Mouse (Mus musculus) hindbrain, embryonic 13.5 days (tissue): Measurements from ENCODE around the gene Nhsl1. TPM values are rescaled to one million over a fixed set of nuclear protein-coding genes. Genes with fewer than 3 reads are reported as not detected.

Experiments
- ATAC-seq: fragments of 200-750 bp; cut with Nextera tagmentation; 2 replicates; pipeline ENCODE4 v1.8.0; 2017; ENCODE audit warnings: moderate TSS enrichment; ENCODE audit not compliant: low FRiP score
- H3K27ac ChIP-seq: fragments of 300-500 bp; sonication (generic); 2 replicates; pipeline ENCODE4 v1.5.1; 2015; ENCODE audit warnings: inconsistent platforms, mild to moderate bottlenecking, moderate library complexity
- H3K27me3 ChIP-seq: fragments of 300-500 bp; sonication (generic); 2 replicates; pipeline ENCODE4 v1.6.1; 2015; ENCODE audit warnings: mild to moderate bottlenecking, inconsistent platforms
- H3K36me3 ChIP-seq: fragments of 300-500 bp; sonication (generic); 2 replicates; pipeline ENCODE4 v1.6.1; 2015; ENCODE audit warnings: mild to moderate bottlenecking, inconsistent platforms
- H3K4me1 ChIP-seq: fragments of 300-500 bp; sonication (generic); replicated peaks from 2 replicates; pipeline ENCODE4 v1.6.1; 2015; ENCODE audit warnings: inconsistent platforms
- H3K4me2 ChIP-seq: fragments of 300-500 bp; sonication (generic); 2 replicates; pipeline ENCODE4 v1.6.1; 2015; ENCODE audit warnings: inconsistent platforms, mild to moderate bottlenecking, moderate library complexity
- H3K4me3 ChIP-seq: fragments of 300-500 bp; sonication (generic); 2 replicates; pipeline ENCODE4 v1.5.1; 2015; ENCODE audit warnings: mild to moderate bottlenecking, inconsistent platforms
- H3K9ac ChIP-seq: fragments of 300-500 bp; sonication (generic); 2 replicates; pipeline ENCODE4 v1.6.1; 2015; ENCODE audit warnings: mild to moderate bottlenecking, inconsistent platforms
- H3K9me3 ChIP-seq: fragments of 300-500 bp; sonication (generic); 2 replicates; pipeline ENCODE4 v1.6.1; 2016; ENCODE audit warnings: inconsistent platforms
- WGBS: fragments of 180-500 bp; shearing (Covaris S2); methylation state at CpG from one replicate; pipeline ENCODE4 v1.1.7; 2015; 5-methylcytosine and 5-hydroxymethylcytosine counted together
- polyA plus RNA-seq: library from polyadenylated mRNA; unstranded; fragments of >200 nt; fragmentation: Nextera tagmentation; extraction: Ambion mirVana; gene quantifications from 2 replicates; pipeline ENCODE4 v1.2.1, GENCODE M21; 2015

Nhsl1 gene
- polyA plus RNA-seq, 1 experiment from 2014 or later = 20.7 TPM

GRCm38 (mm10) chr10:18507869-18508473, 189.2 kb downstream of the Nhsl1 start:
- WGBS = 52% methylated on average over 2 of the region's 2 CpGs
- Histone ChIP-seq H3K4me1 (peaks cover 33% of the 10 kb centered on the region), H3K36me3 (peaks cover 22% of the 10 kb centered on the region), H3K27me3 (no peaks in the 10 kb centered on the region), H3K27ac (peak overlapping the region; percentile 71), H3K4me2 (no peak overlapping the region), H3K9ac (no peak overlapping the region), H3K9me3 (no peaks in the 10 kb centered on the region), H3K4me3 (no peak overlapping the region)
- ATAC-seq = no peak

- Histone ChIP-seq H3K4me1 (peaks cover 33% of the 10 kb centered on the region), H3K36me3 (peaks cover 22% of the 10 kb centered on the region), H3K9me3 (no peaks in the 10 kb centered on the region), H3K9ac (no peak overlapping the region), H3K27me3 (no peaks in the 10 kb centered on the region), H3K4me3 (no peak overlapping the region), H3K4me2 (no peak overlapping the region), H3K27ac (peak overlapping the region; percentile 71)
- 91% methylated on average over 1 of the region's 1 CpGs for WGBS
- ATAC-seq = peak; percentile 34
Measured at GRCm38 (mm10) chr10:18508586-18508985, 189.8 kb downstream of the Nhsl1 start.

GRCm38 (mm10) chr10:18510663-18511062, 191.9 kb downstream of the Nhsl1 start:
- peaks cover 32% of the 10 kb centered on the region for H3K4me1 ChIP-seq
- H3K27ac ChIP-seq = no peak overlapping the region
- 90% methylated on average over 3 of the region's 3 CpGs for WGBS
- no peaks in the 10 kb centered on the region for H3K9me3 ChIP-seq
- H3K27me3 ChIP-seq = no peaks in the 10 kb centered on the region
- H3K36me3 ChIP-seq = peaks cover 17% of the 10 kb centered on the region
- H3K9ac ChIP-seq = no peak overlapping the region
- no peak overlapping the region for H3K4me2 ChIP-seq
- ATAC-seq = no peak
- no peak overlapping the region for H3K4me3 ChIP-seq

GRCm38 (mm10) chr10:18511496-18511895, 192.7 kb downstream of the Nhsl1 start:
- peaks cover 16% of the 10 kb centered on the region for H3K36me3 ChIP-seq
- 91% methylated on average over 11 of the region's 11 CpGs for WGBS
- no peaks in the 10 kb centered on the region for H3K27me3 ChIP-seq
- no peak overlapping the region for H3K27ac ChIP-seq
- no peak overlapping the region for H3K9ac ChIP-seq
- peaks cover 32% of the 10 kb centered on the region for H3K4me1 ChIP-seq
- no peaks in the 10 kb centered on the region for H3K9me3 ChIP-seq
- H3K4me3 ChIP-seq = no peak overlapping the region
- ATAC-seq = no peak
- H3K4me2 ChIP-seq = no peak overlapping the region

GRCm38 (mm10) chr10:18522556-18522955, 203.8 kb downstream of the Nhsl1 start:
- peaks cover 31% of the 10 kb centered on the region for H3K4me1 ChIP-seq
- 0 out of 2 replicates have a peak overlapping the region, but pooled peaks have one; percentile 13 for H3K27ac ChIP-seq
- H3K36me3 ChIP-seq = peaks cover 30% of the 10 kb centered on the region
- 49% methylated on average over 2 of the region's 2 CpGs for WGBS
- H3K4me2 ChIP-seq = no peak overlapping the region
- H3K4me3 ChIP-seq = no peak overlapping the region
- H3K27me3 ChIP-seq = no peaks in the 10 kb centered on the region
- no peak overlapping the region for H3K9ac ChIP-seq
- H3K9me3 ChIP-seq = no peaks in the 10 kb centered on the region
- ATAC-seq = no peak

- Histone ChIP-seq H3K9ac (no peak overlapping the region), H3K4me1 (peaks cover 33% of the 10 kb centered on the region), H3K4me2 (no peak overlapping the region), H3K27me3 (no peaks in the 10 kb centered on the region), H3K36me3 (peaks cover 30% of the 10 kb centered on the region), H3K9me3 (no peaks in the 10 kb centered on the region), H3K27ac (peak overlapping the region; percentile 71), H3K4me3 (no peak overlapping the region)
- no peak for ATAC-seq
- 71% methylated on average over 15 of the region's 15 CpGs for WGBS
Measured at GRCm38 (mm10) chr10:18525311-18525710, 206.5 kb downstream of the Nhsl1 start.

- no peaks in the 10 kb centered on the region for H3K27me3 ChIP-seq
- H3K36me3 ChIP-seq = peaks cover 30% of the 10 kb centered on the region
- ATAC-seq = 0 out of 2 replicates have a peak, but pooled peaks have one; percentile 25
- peaks cover 33% of the 10 kb centered on the region for H3K4me1 ChIP-seq
- H3K4me2 ChIP-seq = no peak overlapping the region
- H3K4me3 ChIP-seq = no peak overlapping the region
- 56% methylated on average over 9 of the region's 9 CpGs for WGBS
- H3K27ac ChIP-seq = peak overlapping the region; percentile 71
- no peaks in the 10 kb centered on the region for H3K9me3 ChIP-seq
- H3K9ac ChIP-seq = no peak overlapping the region
Measured at GRCm38 (mm10) chr10:18525726-18526125, 206.9 kb downstream of the Nhsl1 start.

GRCm38 (mm10) chr10:18526184-18526850, 207.5 kb downstream of the Nhsl1 start:
- Histone ChIP-seq H3K36me3 (peaks cover 33% of the 10 kb centered on the region), H3K9ac (no peak overlapping the region; the same call in 1 of the 2 replicates), H3K27me3 (no peaks in the 10 kb centered on the region)

GRCm38 (mm10) chr10:18526851-18527675, 208.3 kb downstream of the Nhsl1 start:
- Histone ChIP-seq H3K9me3 (no peaks in the 10 kb centered on the region), H3K4me2 (no peak overlapping the region), H3K4me1 (peaks cover 33% of the 10 kb centered on the region), H3K9ac (no peak overlapping the region), H3K36me3 (peaks cover 40% of the 10 kb centered on the region), H3K4me3 (no peak overlapping the region), H3K27ac (peak overlapping the region; percentile 71), H3K27me3 (no peaks in the 10 kb centered on the region)
- 72% methylated on average over 20 of the region's 20 CpGs for WGBS
- peak; percentile 14; the same call in 1 of the 2 replicates for ATAC-seq

More at GRCm38 (mm10) chr10:18526184-18526850, 207.5 kb downstream of the Nhsl1 start:
- 70% methylated on average over 22 of the region's 22 CpGs for WGBS
- no peaks in the 10 kb centered on the region for H3K9me3 ChIP-seq
- no peak overlapping the region for H3K4me2 ChIP-seq
- peaks cover 33% of the 10 kb centered on the region for H3K4me1 ChIP-seq
- peak overlapping the region; percentile 71 for H3K27ac ChIP-seq
- ATAC-seq = peak; percentile 63; the same call in 1 of the 2 replicates
- H3K4me3 ChIP-seq = no peak overlapping the region

GRCm38 (mm10) chr10:18527766-18528165, 209.0 kb downstream of the Nhsl1 start:
- peaks cover 31% of the 10 kb centered on the region for H3K4me1 ChIP-seq
- H3K9ac ChIP-seq = no peak overlapping the region
- peaks cover 45% of the 10 kb centered on the region for H3K36me3 ChIP-seq
- H3K4me3 ChIP-seq = no peak overlapping the region
- no peaks in the 10 kb centered on the region for H3K9me3 ChIP-seq
- H3K27ac ChIP-seq = no peak overlapping the region
- no peaks in the 10 kb centered on the region for H3K27me3 ChIP-seq
- 78% methylated on average over 7 of the region's 7 CpGs for WGBS
- ATAC-seq = no peak
- no peak overlapping the region for H3K4me2 ChIP-seq

GRCm38 (mm10) chr10:18528475-18528874, 209.7 kb downstream of the Nhsl1 start:
- Histone ChIP-seq H3K27ac (no peak overlapping the region), H3K4me2 (no peak overlapping the region), H3K36me3 (peaks cover 49% of the 10 kb centered on the region), H3K9me3 (no peaks in the 10 kb centered on the region), H3K9ac (no peak overlapping the region), H3K4me1 (peaks cover 31% of the 10 kb centered on the region), H3K4me3 (no peak overlapping the region), H3K27me3 (no peaks in the 10 kb centered on the region)
- ATAC-seq = no peak
- WGBS = 46% methylated on average over 5 of the region's 5 CpGs

GRCm38 (mm10) chr10:18529177-18529576, 210.4 kb downstream of the Nhsl1 start:
- Histone ChIP-seq H3K27ac (no peak overlapping the region), H3K36me3 (peaks cover 43% of the 10 kb centered on the region), H3K4me2 (no peak overlapping the region)

More at GRCm38 (mm10) chr10:18529177-18529576, 210.4 kb downstream of the Nhsl1 start:
- no peak for ATAC-seq
- no peaks in the 10 kb centered on the region for H3K9me3 ChIP-seq
- H3K4me3 ChIP-seq = no peak overlapping the region
- 90% methylated on average over 4 of the region's 4 CpGs for WGBS
- H3K9ac ChIP-seq = no peak overlapping the region
- H3K27me3 ChIP-seq = no peaks in the 10 kb centered on the region
- peaks cover 31% of the 10 kb centered on the region for H3K4me1 ChIP-seq
